Mouse (Mus musculus) c-Kit-positive CD71-positive TER-119-positive erythroid progenitor cells, embryonic 14.5 days (primary cell): ENCODE results near the gene Gm36028.

ENCODE experiments used
- DNase-seq: peaks from one replicate; pipeline ENCODE4 v3.0.0-alpha.2; 2013; ENCODE audit warnings: low spot score

Gene Gm36028

GRCm38 (mm10) chr16:37808866-37809622 is 51.9 kb downstream of the Gm36028 start:
- no peak for DNase-seq

GRCm38 (mm10) chr16:37807269-37807668 is 53.7 kb downstream of the Gm36028 start:
- DNase-seq = no peak

GRCm38 (mm10) chr16:37805746-37806495 is 55.0 kb downstream of the Gm36028 start:
- DNase-seq = no peak

- no peak for DNase-seq
Observed at GRCm38 (mm10) chr16:37803387-37803950, 57.5 kb downstream of the Gm36028 start.

- DNase-seq = no peak
Observed at GRCm38 (mm10) chr16:37802686-37803295, 58.2 kb downstream of the Gm36028 start.

- DNase-seq = no peak
Observed at GRCm38 (mm10) chr16:37801097-37801496, 59.8 kb downstream of the Gm36028 start.
